Mouse (Mus musculus) heart, embryonic 10.5 days (tissue): ENCODE data around the gene Ndufb8. TPM values are rescaled to one million over a fixed set of nuclear protein-coding genes. Genes with fewer than 3 reads are reported as not detected.

Source experiments
- DNase-seq: peaks from one replicate; pipeline ENCODE4 v3.0.0-alpha.2; 2017; ENCODE audit warnings: low spot score
- H3K27ac ChIP-seq: fragments of 300-500 bp; sonication (generic); 2 replicates; pipeline ENCODE4 v1.5.1; 2016; ENCODE audit warnings: mild to moderate bottlenecking
- H3K27me3 ChIP-seq: fragments of 300-500 bp; sonication (generic); 2 replicates; pipeline ENCODE4 v1.6.1; 2016; ENCODE audit warnings: mild to moderate bottlenecking; ENCODE audit not compliant: poor library complexity, insufficient read depth, severe bottlenecking
- H3K36me3 ChIP-seq: fragments of 300-500 bp; sonication (generic); 2 replicates; pipeline ENCODE4 v1.6.1; 2016; ENCODE audit warnings: mild to moderate bottlenecking, moderate library complexity
- H3K4me1 ChIP-seq: fragments of 300-500 bp; sonication (generic); 2 replicates; pipeline ENCODE4 v1.6.1; 2016; ENCODE audit warnings: mild to moderate bottlenecking
- H3K4me3 ChIP-seq: fragments of 300-500 bp; sonication (generic); 2 replicates; pipeline ENCODE4 v1.5.1; 2016; ENCODE audit warnings: mild to moderate bottlenecking, moderate library complexity
- H3K9me3 ChIP-seq: fragments of 300-500 bp; sonication (generic); 2 replicates; pipeline ENCODE4 v1.6.1; 2016; ENCODE audit warnings: mild to moderate bottlenecking, moderate library complexity
- WGBS: fragments of 180-500 bp; shearing (Covaris S2); methylation state at CpG from one replicate; pipeline ENCODE4 v1.1.7; 2016; 5-methylcytosine and 5-hydroxymethylcytosine counted together
- polyA plus RNA-seq: library from polyadenylated mRNA; unstranded; fragments of >200 nt; fragmentation: Nextera tagmentation; extraction: Ambion mirVana; gene quantifications from 2 replicates; pipeline ENCODE4 v1.2.1, GENCODE M21; 2016

Ndufb8 gene
- polyA plus RNA-seq, 1 experiment from 2014 or later: 861 TPM

DNA sequence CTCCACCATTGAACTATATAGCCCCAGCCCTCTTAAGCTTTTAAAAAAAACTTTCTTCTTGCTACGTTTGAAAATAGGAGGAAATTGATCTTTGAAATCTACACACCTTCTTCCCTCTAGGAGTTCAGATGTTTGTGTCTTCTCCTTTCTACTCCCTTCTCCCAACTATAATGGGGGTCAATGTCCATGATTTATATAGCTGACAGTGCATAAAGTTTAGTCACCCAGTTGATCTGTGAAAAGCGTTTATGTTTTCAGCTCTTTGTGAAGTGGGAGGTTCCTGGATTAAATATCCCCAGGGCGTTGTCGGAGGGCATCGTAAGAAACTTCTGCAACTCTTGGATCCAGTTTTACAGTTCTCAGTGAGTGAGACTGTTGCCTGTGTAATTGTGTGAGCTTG, 55.0 kb downstream of the Ndufb8 start:
- H3K27me3 ChIP-seq: peaks cover 59% of the 10 kb centered on the region
- H3K9me3 ChIP-seq: no peaks in the 10 kb centered on the region
- no peaks in the 10 kb centered on the region for H3K36me3 ChIP-seq
- H3K4me1 ChIP-seq: peaks cover 18% of the 10 kb centered on the region
- no peak for DNase-seq
- 65% methylated on average over 5 of the region's 5 CpGs for WGBS
- no peak overlapping the region for H3K4me3 ChIP-seq
- H3K27ac ChIP-seq: no peak overlapping the region

DNA sequence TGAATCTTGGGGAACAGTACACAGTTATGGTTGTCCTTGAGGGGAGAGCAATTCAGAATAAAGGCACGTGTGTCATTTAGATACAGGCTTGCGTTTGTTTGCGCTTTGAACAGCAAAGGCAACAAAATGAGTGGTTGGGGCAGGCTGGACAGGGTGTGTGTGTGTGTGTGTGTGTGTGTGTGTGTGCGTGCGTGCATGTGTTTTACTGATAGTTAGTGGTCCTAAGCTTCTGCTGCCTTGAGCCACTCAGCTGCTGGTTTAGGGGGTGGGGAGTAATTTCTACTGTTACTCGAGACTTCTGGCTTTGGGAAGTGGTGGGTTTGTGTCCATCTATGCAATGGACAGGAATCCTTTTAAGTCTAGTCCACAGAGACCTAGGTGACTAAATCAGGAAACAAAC, 56.3 kb downstream of the Ndufb8 start:
- no peak for DNase-seq
- no peaks in the 10 kb centered on the region for H3K36me3 ChIP-seq
- H3K27me3 ChIP-seq: peaks cover 49% of the 10 kb centered on the region
- WGBS: 57% methylated on average over 6 of the region's 6 CpGs
- peaks cover 26% of the 10 kb centered on the region for H3K4me1 ChIP-seq
- no peak overlapping the region for H3K4me3 ChIP-seq
- no peak overlapping the region for H3K27ac ChIP-seq
- no peaks in the 10 kb centered on the region for H3K9me3 ChIP-seq

Other genes with a start within 250 kb of the Ndufb8 start
- gene Scd4, start 222.3 kb downstream of the Ndufb8 start, polyA plus RNA-seq: 0.06 and 0.16 TPM in 2 replicates
- gene Scd1, start 147.6 kb downstream of the Ndufb8 start, polyA plus RNA-seq: 2.5 and 5.5 TPM in 2 replicates
- gene Wnt8b, start 62.0 kb downstream of the Ndufb8 start, polyA plus RNA-seq: not detected in 2 replicates
- 1.0 and 1.9 TPM in 2 replicates for gene Sec31b, start 9.6 kb downstream of the Ndufb8 start, polyA plus RNA-seq
- not detected in 2 replicates for gene Gm20538, start 2.6 kb downstream of the Ndufb8 start, polyA plus RNA-seq
- gene Hif1an, start 7.4 kb upstream of the Ndufb8 start, polyA plus RNA-seq: 35.4 and 43.6 TPM in 2 replicates
- gene Pax2, start 200.6 kb upstream of the Ndufb8 start, polyA plus RNA-seq: 0.20 TPM in 1 of 2 replicates, not detected in the other